Mouse (Mus musculus) lung, postnatal 0 days (tissue): ENCODE results near the gene Lenep.
A peak's percentile ranks its signal among the peaks of the same experiment; 100 is the strongest.

ENCODE experiments used
- CTCF ChIP-seq: IDR thresholded peaks from 2 replicates; pipeline ENCODE4 v1.5.1; 2016; ENCODE audit warnings: antibody characterized with exemption, mild to moderate bottlenecking
- EP300 ChIP-seq: IDR thresholded peaks from 2 replicates; pipeline ENCODE4 v1.6.1; 2016; ENCODE audit warnings: antibody characterized with exemption, mild to moderate bottlenecking, control low read depth

DNA sequence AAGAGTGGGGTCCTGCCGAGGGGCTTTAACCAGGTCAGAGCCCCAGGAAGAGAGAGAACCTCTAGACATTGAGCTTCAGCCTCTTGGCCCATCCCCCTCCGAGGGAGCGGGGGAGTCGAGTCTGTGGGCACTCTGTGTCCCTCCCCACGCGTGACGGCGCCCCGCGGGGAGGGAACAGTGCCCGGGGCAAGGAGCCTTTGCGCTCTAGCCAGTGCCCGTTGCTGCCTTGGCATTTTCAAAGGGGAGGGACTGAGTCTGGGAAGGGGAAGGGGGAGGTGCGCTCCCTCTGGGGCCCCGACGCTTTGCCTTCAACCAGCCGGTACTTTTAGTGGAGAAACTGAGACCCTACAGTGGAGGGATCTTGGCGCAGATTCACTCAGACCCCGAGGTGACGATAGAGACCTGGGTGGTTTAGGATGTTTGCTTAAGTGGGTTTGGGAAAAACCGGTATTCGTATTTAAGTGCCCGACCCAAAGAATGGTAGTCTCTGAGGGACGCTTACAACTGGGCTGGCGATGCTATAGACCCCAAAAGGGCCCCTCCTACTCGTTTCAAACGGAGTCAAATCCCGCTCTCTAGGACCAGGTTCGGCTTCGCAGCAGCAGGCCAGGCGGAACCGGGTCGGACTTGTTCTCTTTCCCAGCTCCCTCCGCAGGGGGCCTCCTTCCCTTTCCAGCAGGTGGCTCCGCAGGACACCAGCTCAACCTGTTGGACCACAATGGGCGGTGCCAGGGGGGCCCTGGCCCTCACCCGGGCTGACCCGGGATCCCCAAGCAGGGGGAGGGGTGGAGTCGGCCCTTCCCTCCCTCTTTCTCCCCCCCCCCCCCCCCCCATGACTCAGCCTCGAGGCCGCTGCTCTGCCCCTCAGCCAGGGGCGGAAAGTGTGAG is 8.3 kb downstream of the Lenep start, which contains the start of gene Zbtb7b:
- TF ChIP-seq CTCF (peak; percentile 62), EP300 (0 out of 2 replicates have a peak, but pooled peaks have one; percentile 25)
